Mouse (Mus musculus) hindbrain, embryonic 16.5 days (tissue): Measurements from ENCODE around the gene Thra. TPM values are rescaled to one million over a fixed set of nuclear protein-coding genes. Genes with fewer than 3 reads are reported as not detected.
A peak's percentile ranks its signal among the peaks of the same experiment; 100 is the strongest.

Source experiments
- ATAC-seq: fragments of 200-750 bp; cut with Nextera tagmentation; 2 replicates; pipeline ENCODE4 v1.8.0; 2017; ENCODE audit warnings: moderate TSS enrichment, moderate library complexity
- H3K27ac ChIP-seq: fragments of 300-500 bp; sonication (generic); 2 replicates; pipeline ENCODE4 v1.5.1; 2014; ENCODE audit warnings: low read depth, mild to moderate bottlenecking, control low read depth, low read length, moderate library complexity
- H3K27me3 ChIP-seq: fragments of 300-500 bp; sonication (generic); replicated peaks from 2 replicates; pipeline ENCODE4 v1.6.1; 2014; ENCODE audit warnings: low read length; ENCODE audit not compliant: control insufficient read depth, insufficient read depth
- H3K36me3 ChIP-seq: fragments of 300-500 bp; sonication (generic); 2 replicates; pipeline ENCODE4 v1.6.1; 2014; ENCODE audit warnings: mild to moderate bottlenecking, low read length, moderate library complexity, mixed read lengths; ENCODE audit not compliant: control insufficient read depth, insufficient read depth
- H3K4me1 ChIP-seq: fragments of 300-500 bp; sonication (generic); 2 replicates; pipeline ENCODE4 v1.6.1; 2014; ENCODE audit warnings: low read depth, low read length; ENCODE audit not compliant: control insufficient read depth, insufficient read depth
- H3K4me2 ChIP-seq: fragments of 300-500 bp; sonication (generic); 2 replicates; pipeline ENCODE4 v1.6.1; 2014; ENCODE audit warnings: mild to moderate bottlenecking, low read length, control low read depth, moderate library complexity
- H3K4me3 ChIP-seq: fragments of 300-500 bp; sonication (generic); 2 replicates; pipeline ENCODE4 v1.5.1; 2014; ENCODE audit warnings: mild to moderate bottlenecking, low read length, control low read depth, moderate library complexity
- H3K9ac ChIP-seq: fragments of 300-500 bp; sonication (generic); 2 replicates; pipeline ENCODE4 v1.6.1; 2014; ENCODE audit warnings: low read depth, mild to moderate bottlenecking, control low read depth, low read length, moderate library complexity
- H3K9me3 ChIP-seq: fragments of 300-500 bp; sonication (generic); 2 replicates; pipeline ENCODE4 v1.6.1; 2014; ENCODE audit warnings: mild to moderate bottlenecking, low read length, moderate library complexity; ENCODE audit not compliant: control insufficient read depth
- WGBS: fragments of 180-500 bp; shearing (Covaris S2); extraction: QIAGEN DNeasy Blood & Tissue Kit; methylation state at CpG from one replicate; pipeline ENCODE4 v1.1.7; 2014; 5-methylcytosine and 5-hydroxymethylcytosine counted together
- polyA plus RNA-seq: library from polyadenylated mRNA; unstranded; fragments of >200 nt; fragmentation: Nextera tagmentation; extraction: Ambion mirVana; gene quantifications from 2 replicates; pipeline ENCODE4 v1.2.1, GENCODE M21; 2015

Gene Thra
- polyA plus RNA-seq, 1 experiment from 2014 or later: 144 TPM

DNA sequence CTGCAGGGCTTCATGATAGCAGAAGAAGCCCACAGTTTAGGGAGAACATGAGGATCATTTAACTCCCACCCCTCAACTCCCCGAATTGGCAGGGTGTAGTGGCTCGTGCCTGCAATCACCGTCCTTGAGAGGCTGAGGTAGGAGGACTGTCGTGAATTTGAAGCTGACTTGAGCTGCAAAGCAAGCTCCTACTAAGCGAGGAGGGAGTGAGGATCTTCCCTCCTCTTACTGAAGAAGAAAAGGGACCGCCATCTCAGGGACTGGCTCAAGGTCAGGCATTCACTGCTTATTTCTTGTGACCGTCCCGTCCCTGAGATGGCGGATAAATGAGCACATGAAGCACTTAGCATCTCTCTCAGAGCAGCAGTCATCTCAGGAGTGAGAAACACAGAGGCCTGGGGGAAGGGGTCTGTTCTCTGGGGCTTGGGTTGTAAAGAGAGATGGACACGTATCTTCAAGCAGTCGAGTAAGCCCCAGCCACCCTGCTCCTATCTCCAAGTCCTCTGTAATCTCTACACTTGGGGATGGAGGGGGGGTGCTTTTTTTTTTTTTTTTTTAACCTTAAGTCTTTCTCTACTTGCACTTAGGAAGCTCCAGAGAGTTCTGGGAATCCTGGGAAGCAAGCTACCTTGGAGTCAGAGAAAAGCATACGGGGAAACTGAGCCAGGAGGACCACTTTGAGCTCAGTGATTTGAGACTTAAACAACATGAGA is 35.8 kb downstream of the Thra start:
- Histone ChIP-seq H3K9me3 (no peaks in the 10 kb centered on the region), H3K27ac (peak overlapping the region; percentile 26), H3K4me2 (peak overlapping the region; percentile 98), H3K9ac (peak overlapping the region; percentile 25), H3K27me3 (no peaks in the 10 kb centered on the region), H3K4me1 (peaks cover 36% of the 10 kb centered on the region), H3K36me3 (peaks cover 5% of the 10 kb centered on the region), H3K4me3 (no peak overlapping the region)
- no peak for ATAC-seq
- WGBS: 56% methylated on average over 12 of the region's 12 CpGs

GRCm38 (mm10) chr11:98776843-98777590 is 36.6 kb downstream of the Thra start:
- H3K9ac ChIP-seq: peak overlapping the region; percentile 35
- peak overlapping the region; percentile 20 for H3K4me2 ChIP-seq
- no peaks in the 10 kb centered on the region for H3K27me3 ChIP-seq
- WGBS: 10% methylated on average over 9 of the region's 9 CpGs
- H3K36me3 ChIP-seq: no peaks in the 10 kb centered on the region
- peaks cover 43% of the 10 kb centered on the region for H3K4me1 ChIP-seq
- ATAC-seq: no peak
- no peak overlapping the region for H3K4me3 ChIP-seq
- H3K9me3 ChIP-seq: no peaks in the 10 kb centered on the region
- H3K27ac ChIP-seq: peak overlapping the region; percentile 26

DNA sequence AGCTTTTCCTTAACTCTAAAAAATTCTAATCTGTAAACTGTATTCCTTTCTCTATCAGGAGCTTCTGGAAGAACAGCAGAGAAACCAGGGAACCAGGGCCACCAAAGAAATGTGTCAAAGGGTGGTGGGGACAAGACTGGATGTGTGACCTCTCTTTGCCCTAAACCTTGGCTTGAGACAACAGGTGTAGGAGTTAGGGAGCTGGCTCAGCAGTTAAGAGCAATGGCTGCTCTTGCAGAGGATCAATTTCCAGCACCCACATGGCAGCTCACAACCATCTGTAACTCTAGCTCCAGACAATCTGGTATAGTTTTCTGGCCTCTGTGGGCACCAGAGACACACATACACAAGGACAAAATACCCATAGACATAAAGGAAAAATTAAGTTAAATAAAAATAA is 37.5 kb downstream of the Thra start:
- Histone ChIP-seq H3K4me2 (no peak overlapping the region), H3K27ac (no peak overlapping the region), H3K36me3 (no peaks in the 10 kb centered on the region), H3K4me3 (no peak overlapping the region), H3K9me3 (no peaks in the 10 kb centered on the region), H3K9ac (no peak overlapping the region), H3K27me3 (no peaks in the 10 kb centered on the region), H3K4me1 (peaks cover 50% of the 10 kb centered on the region)
- no peak for ATAC-seq

GRCm38 (mm10) chr11:98781851-98782512 is 41.5 kb downstream of the Thra start:
- WGBS: 14% methylated on average over 12 of the region's 14 CpGs
- Histone ChIP-seq H3K36me3 (no peaks in the 10 kb centered on the region), H3K27ac (peak overlapping the region; percentile 68), H3K4me1 (peaks cover 34% of the 10 kb centered on the region), H3K4me2 (no peak overlapping the region), H3K9ac (peak overlapping the region; percentile 42; the same call in 1 of the 2 replicates), H3K9me3 (no peaks in the 10 kb centered on the region), H3K27me3 (no peaks in the 10 kb centered on the region), H3K4me3 (no peak overlapping the region)
- no peak for ATAC-seq

DNA sequence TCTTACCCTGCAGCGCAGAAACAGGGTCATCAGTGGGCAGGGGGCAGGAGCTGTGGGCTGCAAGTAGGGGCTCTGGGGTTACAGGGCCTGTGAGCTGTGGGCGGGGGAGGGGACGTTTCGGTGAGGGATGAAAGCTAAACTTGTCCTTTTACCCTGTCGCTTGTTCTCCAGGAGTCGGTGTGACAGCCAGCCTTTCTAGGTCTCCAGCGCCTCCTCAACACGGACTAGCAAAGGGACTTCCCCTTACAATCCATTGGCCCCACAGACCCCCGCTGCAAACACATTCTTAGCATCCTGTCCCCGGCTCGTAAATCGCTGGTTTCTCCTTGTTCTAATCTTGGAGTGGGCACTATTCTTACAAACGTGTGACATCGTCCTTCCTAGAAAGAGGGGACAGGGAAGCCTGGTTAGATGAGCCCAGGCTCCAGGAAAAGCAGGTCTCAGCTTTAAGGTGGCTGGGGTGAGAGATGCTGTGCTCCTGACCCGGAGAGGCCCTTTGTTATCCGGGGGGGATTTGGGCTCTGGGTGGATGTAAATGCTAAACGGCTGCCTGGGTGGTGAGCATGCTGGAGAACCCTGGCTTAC is 42.3 kb downstream of the Thra start:
- ATAC-seq: no peak

DNA sequence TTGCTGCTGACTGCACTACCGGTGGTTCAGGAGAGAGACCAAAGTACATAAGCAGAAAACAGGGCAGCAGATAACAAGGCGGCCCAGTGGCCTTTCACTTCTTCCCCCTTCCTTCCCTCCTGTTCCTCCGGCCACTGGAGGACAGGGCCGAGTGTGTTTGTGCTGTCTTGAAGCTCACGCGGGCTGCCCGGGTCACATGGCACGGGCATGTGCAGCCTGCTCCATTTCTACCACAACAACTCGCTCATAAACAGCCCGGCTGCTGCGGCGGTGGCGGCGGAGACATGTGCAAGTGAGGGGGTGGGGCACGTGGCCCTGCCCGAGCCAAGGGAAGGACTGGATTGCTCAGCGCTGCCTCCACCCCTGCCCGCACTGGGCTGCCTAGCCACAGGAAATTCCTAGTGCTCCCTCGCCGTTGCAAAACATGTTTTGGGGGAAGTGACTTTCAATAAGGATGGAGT is 42.8 kb downstream of the Thra start:
- Histone ChIP-seq H3K9ac (peak overlapping the region; percentile 43; the same call in 1 of the 2 replicates), H3K4me3 (peak overlapping the region; percentile 15; the same call in 1 of the 2 replicates), H3K4me2 (peak overlapping the region; percentile 50), H3K9me3 (no peaks in the 10 kb centered on the region), H3K36me3 (no peaks in the 10 kb centered on the region), H3K4me1 (peaks cover 32% of the 10 kb centered on the region), H3K27ac (peak overlapping the region; percentile 68), H3K27me3 (no peaks in the 10 kb centered on the region)
- WGBS: 1% methylated on average over 20 of the region's 20 CpGs
- peak; percentile 35 for ATAC-seq

More for the DNA sequence above, 42.3 kb downstream of the Thra start:
- H3K36me3 ChIP-seq: no peaks in the 10 kb centered on the region
- H3K27me3 ChIP-seq: no peaks in the 10 kb centered on the region
- no peak overlapping the region; the same call in 1 of the 2 replicates for H3K4me3 ChIP-seq
- H3K9me3 ChIP-seq: no peaks in the 10 kb centered on the region
- H3K4me2 ChIP-seq: peak overlapping the region; percentile 50
- H3K27ac ChIP-seq: peak overlapping the region; percentile 68
- peaks cover 32% of the 10 kb centered on the region for H3K4me1 ChIP-seq
- WGBS: 5% methylated on average over 17 of the region's 17 CpGs
- peak overlapping the region; percentile 20; the same call in 1 of the 2 replicates for H3K9ac ChIP-seq

DNA sequence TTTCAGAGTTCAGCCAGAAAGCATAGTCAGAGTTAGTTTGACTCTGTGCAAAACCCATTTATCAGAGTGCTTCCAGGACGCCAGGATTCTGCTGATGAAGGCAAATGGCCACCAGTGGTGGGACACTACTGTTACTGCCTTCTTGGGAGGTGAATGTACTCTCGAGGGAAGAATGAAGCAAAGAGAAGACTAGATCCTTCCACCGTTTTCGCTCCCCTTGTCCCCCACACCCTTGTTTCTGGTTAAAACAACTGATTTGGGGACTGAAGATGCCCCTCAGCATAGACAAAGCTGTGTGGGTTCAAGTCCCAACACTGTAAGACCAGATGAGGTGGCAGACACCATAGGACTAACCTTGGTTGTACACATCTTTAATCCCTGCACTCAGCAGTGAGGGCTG is 43.7 kb downstream of the Thra start:
- H3K4me1 ChIP-seq: peaks cover 32% of the 10 kb centered on the region

GRCm38 (mm10) chr11:98785214-98785613 is 44.8 kb downstream of the Thra start:
- Histone ChIP-seq H3K4me3 (no peak overlapping the region), H3K9ac (peak overlapping the region; percentile 4; the same call in 1 of the 2 replicates), H3K9me3 (no peaks in the 10 kb centered on the region), H3K36me3 (no peaks in the 10 kb centered on the region), H3K4me1 (peaks cover 36% of the 10 kb centered on the region), H3K4me2 (no peak overlapping the region), H3K27me3 (no peaks in the 10 kb centered on the region), H3K27ac (peak overlapping the region; percentile 19)
- ATAC-seq: no peak
- WGBS: 65% methylated on average over 10 of the region's 10 CpGs

More for the DNA sequence above, 43.7 kb downstream of the Thra start:
- H3K36me3 ChIP-seq: no peaks in the 10 kb centered on the region
- H3K27ac ChIP-seq: no peak overlapping the region
- ATAC-seq: no peak
- H3K9me3 ChIP-seq: no peaks in the 10 kb centered on the region
- no peak overlapping the region for H3K4me3 ChIP-seq
- 68% methylated on average over 4 of the region's 4 CpGs for WGBS
- H3K4me2 ChIP-seq: no peak overlapping the region
- H3K9ac ChIP-seq: no peak overlapping the region
- no peaks in the 10 kb centered on the region for H3K27me3 ChIP-seq
